Mouse (Mus musculus) stomach, embryonic 15.5 days (tissue): Measurements from ENCODE around the gene Rad9a. TPM values are rescaled to one million over a fixed set of nuclear protein-coding genes. Genes with fewer than 3 reads are reported as not detected.

Experiments used
- ATAC-seq: fragments of 200-750 bp; cut with Nextera tagmentation; 2 replicates; pipeline ENCODE4 v1.8.0; 2017; ENCODE audit warnings: low read depth, moderate number of reproducible peaks, moderate TSS enrichment; ENCODE audit not compliant: insufficient read depth, low FRiP score
- H3K27ac ChIP-seq: fragments of 300-500 bp; sonication (generic); 2 replicates; pipeline ENCODE4 v1.5.1; 2015; ENCODE audit warnings: mild to moderate bottlenecking, inconsistent platforms
- H3K27me3 ChIP-seq: fragments of 300-500 bp; sonication (generic); replicated peaks from 2 replicates; pipeline ENCODE4 v1.6.1; 2015; ENCODE audit warnings: inconsistent platforms
- H3K36me3 ChIP-seq: fragments of 300-500 bp; sonication (generic); 2 replicates; pipeline ENCODE4 v1.6.1; 2015; ENCODE audit warnings: inconsistent platforms
- H3K4me1 ChIP-seq: fragments of 300-500 bp; sonication (generic); 2 replicates; pipeline ENCODE4 v1.6.1; 2015; ENCODE audit warnings: inconsistent platforms
- H3K4me2 ChIP-seq: fragments of 300-500 bp; sonication (generic); 2 replicates; pipeline ENCODE4 v1.6.1; 2015; ENCODE audit warnings: mild to moderate bottlenecking, inconsistent platforms
- H3K4me3 ChIP-seq: fragments of 300-500 bp; sonication (generic); replicated peaks from 2 replicates; pipeline ENCODE4 v1.5.1; 2015; ENCODE audit warnings: inconsistent platforms
- H3K9ac ChIP-seq: fragments of 300-500 bp; sonication (generic); 2 replicates; pipeline ENCODE4 v1.6.1; 2015; ENCODE audit warnings: inconsistent platforms
- H3K9me3 ChIP-seq: fragments of 300-500 bp; sonication (generic); 2 replicates; pipeline ENCODE4 v1.6.1; 2016; ENCODE audit warnings: inconsistent platforms
- WGBS: fragments of 180-500 bp; shearing (Covaris S2); methylation state at CpG from one replicate; pipeline ENCODE4 v1.1.7; 2015; 5-methylcytosine and 5-hydroxymethylcytosine counted together
- polyA plus RNA-seq: library from polyadenylated mRNA; unstranded; fragments of >200 nt; fragmentation: Nextera tagmentation; extraction: Ambion mirVana; gene quantifications from 2 replicates; pipeline ENCODE4 v1.2.1, GENCODE M21; 2015

The Rad9a gene
- polyA plus RNA-seq, 1 experiment from 2014 or later = 25.4 TPM

DNA sequence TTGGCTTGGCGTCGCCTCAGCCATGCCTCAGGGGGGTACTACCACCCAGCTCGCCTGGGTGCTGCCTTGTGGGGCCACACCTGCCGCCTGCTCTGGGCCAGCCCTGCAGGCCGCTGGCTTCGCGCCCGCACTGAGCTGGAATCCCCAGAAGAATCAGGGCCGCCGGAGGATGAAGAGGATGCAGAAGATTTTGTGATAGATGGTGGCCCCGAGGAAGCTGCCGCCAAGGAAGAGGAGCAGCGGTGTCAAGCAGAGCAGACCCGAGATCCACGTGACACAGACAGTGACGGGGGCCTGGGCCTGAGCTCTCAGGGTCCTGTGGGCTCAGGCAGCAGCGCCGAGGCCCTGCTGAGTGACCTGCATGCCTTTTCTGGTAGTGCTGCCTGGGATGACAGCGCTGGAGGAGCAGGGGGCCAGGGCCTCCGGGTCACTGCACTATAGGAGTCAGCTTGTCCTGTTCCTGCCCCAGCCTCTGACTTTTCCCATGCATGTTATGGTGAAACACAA, 45.3 kb downstream of the Rad9a start:
- H3K4me2 ChIP-seq = no peak overlapping the region
- no peak overlapping the region for H3K27ac ChIP-seq
- H3K4me3 ChIP-seq = no peak overlapping the region
- 71% methylated on average over 20 of the region's 20 CpGs for WGBS
- H3K4me1 ChIP-seq = no peaks in the 10 kb centered on the region
- H3K27me3 ChIP-seq = no peaks in the 10 kb centered on the region
- H3K9ac ChIP-seq = no peak overlapping the region
- H3K36me3 ChIP-seq = peaks cover 41% of the 10 kb centered on the region
- no peak for ATAC-seq
- H3K9me3 ChIP-seq = no peaks in the 10 kb centered on the region

DNA sequence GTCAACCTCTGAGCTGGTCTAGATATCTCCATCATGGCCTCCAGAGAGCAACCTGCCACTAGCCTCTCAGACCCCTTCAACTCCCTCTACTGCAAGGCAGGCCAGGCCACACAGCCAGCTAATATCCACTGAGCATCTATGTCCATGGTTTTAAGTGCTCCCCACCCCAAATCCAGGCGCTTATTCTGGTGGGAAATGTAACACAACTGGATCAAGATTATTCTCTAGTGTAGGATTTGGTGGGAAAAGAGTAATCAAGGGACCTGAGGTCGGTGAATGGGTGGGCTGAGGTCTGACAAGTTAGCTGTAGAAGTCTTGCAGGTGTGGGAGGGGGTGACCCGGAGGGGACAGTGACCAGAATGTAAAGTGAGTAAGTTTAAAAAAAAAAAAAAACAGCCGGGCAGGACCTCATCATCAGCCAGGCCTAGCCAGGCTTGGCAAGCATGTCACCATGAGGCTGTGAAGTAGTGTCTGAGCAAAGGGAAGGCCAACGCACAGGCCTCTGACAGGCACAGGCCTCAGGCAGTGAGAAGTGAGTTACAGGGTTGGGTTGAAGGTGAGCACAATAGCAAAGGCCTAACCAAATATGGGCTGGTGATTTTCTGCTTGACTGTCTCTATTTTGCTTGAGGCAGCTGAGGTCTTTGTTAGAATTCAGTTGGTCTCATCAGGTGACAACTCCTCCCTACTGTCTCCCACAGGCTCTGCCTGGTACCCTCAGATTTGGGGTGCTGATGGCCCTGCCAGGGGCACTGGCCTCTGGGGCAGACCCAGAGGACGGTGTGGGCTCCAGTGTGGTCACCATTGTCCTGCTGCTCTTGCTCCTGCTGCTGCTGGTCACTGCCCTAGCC, 46.0 kb downstream of the Rad9a start:
- Histone ChIP-seq H3K4me3 (no peak overlapping the region), H3K27me3 (no peaks in the 10 kb centered on the region), H3K4me1 (no peaks in the 10 kb centered on the region), H3K9ac (no peak overlapping the region), H3K36me3 (peaks cover 44% of the 10 kb centered on the region), H3K27ac (no peak overlapping the region), H3K4me2 (no peak overlapping the region), H3K9me3 (no peaks in the 10 kb centered on the region)
- 86% methylated on average over 6 of the region's 6 CpGs for WGBS
- ATAC-seq = no peak

- peaks cover 44% of the 10 kb centered on the region for H3K36me3 ChIP-seq
- ATAC-seq = no peak
- no peak overlapping the region for H3K4me2 ChIP-seq
- H3K9me3 ChIP-seq = no peaks in the 10 kb centered on the region
- H3K4me3 ChIP-seq = no peak overlapping the region
- H3K27ac ChIP-seq = no peak overlapping the region
- 69% methylated on average over 13 of the region's 13 CpGs for WGBS
- H3K4me1 ChIP-seq = peaks cover 6% of the 10 kb centered on the region
- no peak overlapping the region for H3K9ac ChIP-seq
- no peaks in the 10 kb centered on the region for H3K27me3 ChIP-seq
Observed at GRCm38 (mm10) chr19:4154437-4155222, 46.8 kb downstream of the Rad9a start.

DNA sequence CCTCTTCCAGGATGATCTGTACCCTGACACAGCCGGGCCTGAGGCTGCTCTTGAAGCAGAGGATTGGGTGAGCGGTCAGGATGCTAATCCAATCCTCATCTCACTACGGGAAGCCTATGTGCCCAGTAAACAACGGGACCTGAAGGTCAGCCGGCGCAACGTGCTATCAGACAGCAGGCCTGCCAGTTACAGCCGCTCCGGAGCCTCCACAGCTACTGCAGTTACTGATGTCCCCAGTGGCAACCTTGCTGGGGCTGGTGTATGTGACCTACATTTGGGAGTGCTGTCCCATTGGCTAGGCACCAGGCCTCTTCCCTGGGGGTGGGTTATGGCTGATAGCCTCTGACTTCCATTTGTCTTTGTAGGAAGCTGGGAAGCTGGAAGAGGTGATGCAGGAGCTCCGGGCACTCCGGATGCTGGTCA, 48.2 kb downstream of the Rad9a start, which contains the start of gene Ptprcap:
Gene Ptprcap, plus strand, starts transcription at position 373 of the 423 bp plus-strand sequence.
- H3K9ac ChIP-seq = no peak within 1 kb of the TSS
- H3K4me3 ChIP-seq = no peak within 1 kb of the TSS
- no peak within 1 kb of the TSS for H3K4me2 ChIP-seq
- ATAC-seq = no peak
- H3K36me3 ChIP-seq = peaks cover 36% of the 10 kb centered on the region
- peaks cover 14% of the 10 kb centered on the region for H3K4me1 ChIP-seq
- H3K27ac ChIP-seq = no peak within 1 kb of the TSS
- H3K27me3 ChIP-seq = no peaks in the 10 kb centered on the region
- H3K9me3 ChIP-seq = no peaks in the 10 kb centered on the region
- WGBS = 75% methylated on average over 11 of the region's 11 CpGs

DNA sequence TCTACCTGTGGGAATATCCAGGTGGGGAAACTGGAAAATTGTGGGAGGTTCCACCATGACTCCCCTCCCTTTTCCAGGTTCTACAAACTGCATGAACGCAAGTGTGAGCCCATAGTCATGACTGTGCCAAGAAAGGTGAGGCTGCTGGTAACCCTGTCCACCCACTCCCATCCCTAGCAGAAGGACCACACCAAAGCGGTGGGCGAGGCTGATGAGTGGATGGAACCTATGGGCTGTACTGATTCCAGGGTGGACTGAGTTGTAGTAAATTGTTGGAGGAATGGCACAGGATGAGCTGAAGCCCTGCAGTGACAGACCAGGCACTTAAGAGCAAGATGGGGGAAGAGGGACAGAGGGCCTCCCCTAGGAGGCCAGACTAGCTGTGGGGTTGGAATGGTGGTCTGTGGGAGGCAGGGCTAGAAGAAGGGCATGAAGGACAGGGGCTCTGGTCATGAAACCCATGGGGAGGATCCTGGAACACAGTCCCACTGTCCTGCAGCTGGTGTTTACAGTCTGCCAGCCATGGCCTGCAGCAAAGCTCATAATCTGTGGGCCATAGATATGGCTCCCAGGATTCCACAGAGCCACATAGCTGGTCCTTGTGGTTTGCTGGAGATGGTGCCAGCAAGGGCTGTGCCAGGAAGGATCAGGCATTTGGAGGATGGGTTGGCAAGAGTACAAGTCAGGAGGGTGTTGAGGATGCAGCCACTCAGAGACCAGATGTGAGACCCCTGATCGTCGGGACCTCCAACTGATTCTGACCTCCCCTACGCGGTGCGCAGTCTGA, 48.8 kb downstream of the Rad9a start:
- peaks cover 20% of the 10 kb centered on the region for H3K4me1 ChIP-seq

DNA sequence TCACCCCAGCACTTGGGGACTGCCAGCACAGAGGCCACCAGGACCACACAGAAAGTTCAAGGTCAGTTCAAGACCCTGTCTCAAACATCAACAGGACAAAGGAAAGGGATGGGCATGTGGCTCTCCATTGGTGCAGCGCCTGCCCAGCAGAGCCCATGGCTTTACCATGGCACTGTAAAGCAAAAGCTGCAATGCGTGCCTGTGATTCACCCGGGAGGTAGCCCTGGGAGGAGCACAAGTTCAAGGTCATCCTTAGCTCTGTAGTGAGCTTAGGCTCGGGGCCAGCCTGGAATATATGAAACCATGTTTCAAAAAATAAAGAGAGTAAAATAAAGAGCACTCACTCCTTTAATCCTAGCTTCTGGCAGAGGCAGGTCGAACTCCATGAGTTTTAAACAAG, 49.6 kb downstream of the Rad9a start:
- Histone ChIP-seq H3K9ac (no peak overlapping the region), H3K36me3 (peaks cover 24% of the 10 kb centered on the region), H3K27ac (no peak overlapping the region), H3K9me3 (no peaks in the 10 kb centered on the region), H3K4me2 (no peak overlapping the region), H3K27me3 (no peaks in the 10 kb centered on the region), H3K4me1 (peaks cover 20% of the 10 kb centered on the region), H3K4me3 (no peak overlapping the region)
- WGBS = 85% methylated on average over 5 of the region's 5 CpGs
- no peak for ATAC-seq

More for the DNA sequence above, 48.8 kb downstream of the Rad9a start:
- peaks cover 30% of the 10 kb centered on the region for H3K36me3 ChIP-seq
- no peaks in the 10 kb centered on the region for H3K27me3 ChIP-seq
- H3K9ac ChIP-seq = no peak overlapping the region
- 82% methylated on average over 8 of the region's 8 CpGs for WGBS
- no peak for ATAC-seq
- no peak overlapping the region for H3K4me2 ChIP-seq
- H3K27ac ChIP-seq = no peak overlapping the region
- no peaks in the 10 kb centered on the region for H3K9me3 ChIP-seq
- no peak overlapping the region for H3K4me3 ChIP-seq

DNA sequence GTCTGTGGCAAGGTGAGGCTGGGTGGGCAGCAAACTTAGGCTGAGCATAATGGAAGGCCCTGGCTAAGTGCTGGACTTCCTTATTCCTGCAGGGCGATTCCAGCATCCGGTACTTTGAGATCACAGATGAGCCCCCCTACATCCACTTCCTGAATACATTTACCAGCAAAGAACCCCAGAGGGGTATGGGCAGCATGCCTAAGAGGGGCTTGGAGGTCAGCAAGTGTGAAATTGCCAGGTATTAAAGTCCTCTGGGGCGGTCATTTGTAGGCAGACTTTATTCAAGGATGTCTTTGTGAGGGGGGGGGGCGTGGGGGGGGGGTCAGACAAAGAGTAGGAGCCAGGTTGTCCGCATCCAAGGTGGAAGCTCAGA, 50.0 kb downstream of the Rad9a start:
- no peak for ATAC-seq
- Histone ChIP-seq H3K4me3 (no peak overlapping the region), H3K4me2 (no peak overlapping the region), H3K36me3 (peaks cover 20% of the 10 kb centered on the region), H3K27ac (no peak overlapping the region), H3K9ac (no peak overlapping the region), H3K9me3 (no peaks in the 10 kb centered on the region), H3K27me3 (no peaks in the 10 kb centered on the region), H3K4me1 (peaks cover 20% of the 10 kb centered on the region)
- WGBS = 79% methylated on average over 5 of the region's 5 CpGs

- H3K4me1 ChIP-seq = peaks cover 20% of the 10 kb centered on the region
- no peak overlapping the region for H3K4me2 ChIP-seq
- WGBS = 88% methylated on average over 22 of the region's 22 CpGs
- no peaks in the 10 kb centered on the region for H3K9me3 ChIP-seq
- no peaks in the 10 kb centered on the region for H3K27me3 ChIP-seq
- H3K4me3 ChIP-seq = no peak overlapping the region
- H3K36me3 ChIP-seq = peaks cover 14% of the 10 kb centered on the region
- no peak overlapping the region for H3K9ac ChIP-seq
- no peak overlapping the region for H3K27ac ChIP-seq
- no peak for ATAC-seq
Observed at GRCm38 (mm10) chr19:4150567-4151487, 50.6 kb downstream of the Rad9a start.

GRCm38 (mm10) chr19:4149764-4150461, 51.5 kb downstream of the Rad9a start:
- 90% methylated on average over 17 of the region's 17 CpGs for WGBS
- no peak overlapping the region for H3K4me3 ChIP-seq
- no peaks in the 10 kb centered on the region for H3K27me3 ChIP-seq
- no peak overlapping the region for H3K9ac ChIP-seq
- H3K9me3 ChIP-seq = no peaks in the 10 kb centered on the region
- H3K4me2 ChIP-seq = peak overlapping the region; percentile 83
- peaks cover 20% of the 10 kb centered on the region for H3K4me1 ChIP-seq
- no peak for ATAC-seq
- peaks cover 14% of the 10 kb centered on the region for H3K36me3 ChIP-seq
- no peak overlapping the region for H3K27ac ChIP-seq

DNA sequence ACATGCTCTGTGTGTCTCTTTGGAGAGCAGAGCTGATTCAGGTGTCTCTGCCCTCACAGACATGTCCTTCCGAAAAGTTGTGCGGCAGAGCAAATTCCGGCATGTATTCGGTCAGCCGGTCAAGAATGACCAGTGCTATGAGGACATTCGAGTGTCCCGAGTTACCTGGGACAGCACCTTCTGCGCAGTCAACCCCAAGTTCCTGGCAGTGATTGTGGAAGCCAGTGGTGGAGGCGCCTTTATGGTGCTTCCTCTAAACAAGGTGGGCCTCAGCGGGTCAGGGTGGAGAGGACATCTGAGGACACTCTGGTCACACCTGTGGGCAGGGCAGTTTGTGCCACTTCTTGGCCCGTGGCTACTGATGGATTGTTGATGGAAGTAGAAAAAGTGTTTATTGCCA, 52.2 kb downstream of the Rad9a start:
- no peak for ATAC-seq
- WGBS = 81% methylated on average over 11 of the region's 11 CpGs
- H3K27ac ChIP-seq = no peak overlapping the region

More for the DNA sequence above, 52.2 kb downstream of the Rad9a start:
- Histone ChIP-seq H3K4me1 (peaks cover 20% of the 10 kb centered on the region), H3K27me3 (no peaks in the 10 kb centered on the region), H3K9me3 (no peaks in the 10 kb centered on the region), H3K36me3 (peaks cover 14% of the 10 kb centered on the region), H3K4me2 (peak overlapping the region; percentile 83), H3K9ac (peak overlapping the region; percentile 95), H3K4me3 (peak overlapping the region; percentile 92)
